Mouse (Mus musculus): Measurements from ENCODE around the gene Krt88.

Gene Krt88

GRCm38 (mm10) chr15:101447444-101447843 lies at the start of gene Krt88:
TSS of gene Krt88 (plus strand) at chr15:101447744.
- in situ Hi-C loops (cut with MboI; ENCODE audit: unreplicated experiment in 2 of 2): no loop called here

- in situ Hi-C loops (cut with MboI; ENCODE audit: unreplicated experiment in 2 of 2): no loop called here
Observed at GRCm38 (mm10) chr15:101398269-101398668, 49.3 kb upstream of the Krt88 start.

GRCm38 (mm10) chr15:101410775-101411174 lies 36.8 kb upstream of the Krt88 start, which contains the start of gene Krt7:
TSS of gene Krt7 (plus strand) at chr15:101411043.
- in situ Hi-C loops (cut with MboI; ENCODE audit: unreplicated experiment in 2 of 2): no loop called here

- in situ Hi-C loops (cut with MboI; ENCODE audit: unreplicated experiment in 2 of 2): no loop called here
Observed at GRCm38 (mm10) chr15:101412188-101412587, 35.4 kb upstream of the Krt88 start.

GRCm38 (mm10) chr15:101413916-101414635 lies 33.5 kb upstream of the Krt88 start:
- in situ Hi-C loops (cut with MboI; ENCODE audit: unreplicated experiment in 2 of 2): no loop called here

GRCm38 (mm10) chr15:101414807-101415565 lies 32.6 kb upstream of the Krt88 start:
- in situ Hi-C loops (cut with MboI; ENCODE audit: unreplicated experiment in 2 of 2): no loop called here

- in situ Hi-C loops (cut with MboI; ENCODE audit: unreplicated experiment in 2 of 2): no loop called here
Observed at GRCm38 (mm10) chr15:101418950-101419349, 28.6 kb upstream of the Krt88 start.

- in situ Hi-C loops (cut with MboI; ENCODE audit: unreplicated experiment in 2 of 2): no loop called here
Observed at GRCm38 (mm10) chr15:101420903-101421302, 26.6 kb upstream of the Krt88 start.

GRCm38 (mm10) chr15:101424914-101425313 lies 22.6 kb upstream of the Krt88 start:
- in situ Hi-C loops (cut with MboI; ENCODE audit: unreplicated experiment in 2 of 2): no loop called here

- in situ Hi-C loops (cut with MboI; ENCODE audit: unreplicated experiment in 2 of 2): no loop called here
Observed at GRCm38 (mm10) chr15:101436611-101437010, 10.9 kb upstream of the Krt88 start.

- in situ Hi-C loops (cut with MboI; ENCODE audit: unreplicated experiment in 2 of 2): no loop called here
Observed at GRCm38 (mm10) chr15:101438555-101438954, 9.0 kb upstream of the Krt88 start, which contains the start of gene Krt87. TSS of gene Krt87 (minus strand) at chr15:101438804.

- in situ Hi-C loops (cut with MboI; ENCODE audit: unreplicated experiment in 2 of 2): no loop called here
Observed at GRCm38 (mm10) chr15:101440837-101441236, 6.7 kb upstream of the Krt88 start.

GRCm38 (mm10) chr15:101446572-101446971 lies 972 bp upstream of the Krt88 start:
- in situ Hi-C loops (cut with MboI; ENCODE audit: unreplicated experiment in 2 of 2): no loop called here

- in situ Hi-C loops (cut with MboI; ENCODE audit: unreplicated experiment in 2 of 2): no loop called here
Observed at GRCm38 (mm10) chr15:101453093-101453736, 5.7 kb downstream of the Krt88 start.

GRCm38 (mm10) chr15:101454774-101455173 lies 7.2 kb downstream of the Krt88 start:
- in situ Hi-C loops (cut with MboI; ENCODE audit: unreplicated experiment in 2 of 2): no loop called here

GRCm38 (mm10) chr15:101455292-101455691 lies 7.7 kb downstream of the Krt88 start:
- in situ Hi-C loops (cut with MboI; ENCODE audit: unreplicated experiment in 2 of 2): no loop called here

GRCm38 (mm10) chr15:101455891-101456290 lies 8.3 kb downstream of the Krt88 start:
- in situ Hi-C loops (cut with MboI; ENCODE audit: unreplicated experiment in 2 of 2): no loop called here

- in situ Hi-C loops (cut with MboI; ENCODE audit: unreplicated experiment in 2 of 2): no loop called here
Observed at GRCm38 (mm10) chr15:101458361-101458930, 10.9 kb downstream of the Krt88 start.

GRCm38 (mm10) chr15:101459283-101459682 lies 11.7 kb downstream of the Krt88 start:
- in situ Hi-C loops (cut with MboI; ENCODE audit: unreplicated experiment in 2 of 2): no loop called here

- in situ Hi-C loops (cut with MboI; ENCODE audit: unreplicated experiment in 2 of 2): no loop called here
Observed at GRCm38 (mm10) chr15:101463651-101464050, 16.1 kb downstream of the Krt88 start, which contains the start of gene Krt81. TSS of gene Krt81 (minus strand) at chr15:101463751.

- in situ Hi-C loops (cut with MboI; ENCODE audit: unreplicated experiment in 2 of 2): no loop called here
Observed at GRCm38 (mm10) chr15:101469093-101469492, 21.5 kb downstream of the Krt88 start.
